Mouse (Mus musculus) forebrain, embryonic 15.5 days (tissue): ENCODE measurements at regions not wholly inside any gene's neighbourhood (a gene's known extent, or its start where the extent isn't known, plus 50 kb on each side); places are given as distances from the start of the nearest gene placed in this dataset.

Source experiments
- ATAC-seq: fragments of 200-750 bp; cut with Nextera tagmentation; replicated peaks from 2 replicates; pipeline ENCODE4 v1.8.0; 2017; ENCODE audit warnings: mild to moderate bottlenecking, moderate TSS enrichment, moderate library complexity
- H3K27ac ChIP-seq: fragments of 300-500 bp; sonication (generic); replicated peaks from 2 replicates; pipeline ENCODE4 v1.5.1; 2015; ENCODE audit warnings: mild to moderate bottlenecking, inconsistent platforms
- H3K27me3 ChIP-seq: fragments of 300-500 bp; sonication (generic); 2 replicates; pipeline ENCODE4 v1.6.1; 2015; ENCODE audit warnings: inconsistent platforms
- H3K36me3 ChIP-seq: fragments of 300-500 bp; sonication (generic); 2 replicates; pipeline ENCODE4 v1.6.1; 2015; ENCODE audit warnings: mild to moderate bottlenecking, inconsistent platforms
- H3K4me1 ChIP-seq: fragments of 300-500 bp; sonication (generic); 2 replicates; pipeline ENCODE4 v1.6.1; 2015; ENCODE audit warnings: inconsistent platforms
- H3K4me2 ChIP-seq: fragments of 300-500 bp; sonication (generic); replicated peaks from 2 replicates; pipeline ENCODE4 v1.6.1; 2015; ENCODE audit warnings: mild to moderate bottlenecking, inconsistent platforms
- H3K4me3 ChIP-seq: fragments of 300-500 bp; sonication (generic); 2 replicates; pipeline ENCODE4 v1.5.1; 2015; ENCODE audit warnings: mild to moderate bottlenecking, inconsistent platforms
- H3K9ac ChIP-seq: fragments of 300-500 bp; sonication (generic); replicated peaks from 2 replicates; pipeline ENCODE4 v1.6.1; 2015; ENCODE audit warnings: mild to moderate bottlenecking, inconsistent platforms
- H3K9me3 ChIP-seq: fragments of 300-500 bp; sonication (generic); 2 replicates; pipeline ENCODE4 v1.6.1; 2016; ENCODE audit warnings: inconsistent platforms
- WGBS: fragments of 180-500 bp; shearing (Covaris S2); methylation state at CpG from one replicate; pipeline ENCODE4 v1.1.7; 2015; ENCODE audit warnings: mixed read lengths; 5-methylcytosine and 5-hydroxymethylcytosine counted together

DNA sequence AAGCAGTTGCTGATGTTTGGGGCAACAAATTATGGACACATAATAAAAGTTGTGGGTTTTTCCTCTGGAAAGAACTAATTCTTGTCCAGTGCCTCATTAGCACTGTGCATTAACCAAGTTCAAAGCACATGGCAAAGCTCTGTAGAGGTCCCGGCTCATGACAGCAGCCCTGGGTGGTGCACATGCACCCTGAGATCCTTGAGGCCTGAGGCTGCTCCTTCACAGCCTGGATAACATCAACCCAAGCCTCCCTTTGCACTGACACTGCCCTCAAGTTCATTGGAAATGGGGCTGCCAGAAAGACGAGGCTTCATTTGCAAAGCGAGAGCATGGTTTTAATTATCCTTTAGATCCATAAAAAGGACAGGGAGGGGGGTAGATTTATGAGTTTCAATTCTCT lies 216.3 kb downstream of the Ets1 start:
- Histone ChIP-seq H3K9ac (no peak overlapping the region), H3K4me3 (no peak overlapping the region), H3K4me1 (no peaks in the 10 kb centered on the region), H3K27me3 (no peaks in the 10 kb centered on the region), H3K4me2 (no peak overlapping the region), H3K36me3 (no peaks in the 10 kb centered on the region), H3K9me3 (no peaks in the 10 kb centered on the region), H3K27ac (no peak overlapping the region)
- 68% methylated on average over 3 of the region's 3 CpGs for WGBS
- no peak for ATAC-seq

DNA sequence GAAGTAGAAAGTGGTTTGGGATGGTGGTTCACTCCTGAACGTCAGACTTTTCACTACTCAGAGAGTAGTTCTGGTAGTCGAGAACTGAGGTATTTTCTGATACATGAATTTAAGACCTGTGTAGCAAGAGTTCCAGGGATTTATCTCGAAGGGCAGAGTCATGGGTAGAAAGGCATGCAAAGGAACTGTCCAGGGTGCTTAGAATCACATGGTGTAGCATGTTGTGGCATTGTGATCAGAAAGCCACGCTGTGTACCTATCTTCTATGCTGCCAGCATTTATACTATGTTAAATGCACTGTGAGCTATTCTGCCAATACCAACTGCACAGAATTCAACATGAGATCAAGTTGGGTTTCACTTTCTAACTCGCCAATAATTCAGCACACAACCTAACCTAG lies 227.3 kb downstream of the Ets1 start:
- H3K27me3 ChIP-seq = no peaks in the 10 kb centered on the region
- no peak for ATAC-seq
- no peaks in the 10 kb centered on the region for H3K9me3 ChIP-seq
- no peaks in the 10 kb centered on the region for H3K36me3 ChIP-seq
- no peaks in the 10 kb centered on the region for H3K4me1 ChIP-seq
- H3K9ac ChIP-seq = no peak overlapping the region
- no peak overlapping the region for H3K27ac ChIP-seq
- no peak overlapping the region for H3K4me3 ChIP-seq
- 77% methylated on average over 5 of the region's 5 CpGs for WGBS
- no peak overlapping the region for H3K4me2 ChIP-seq

- 95% methylated on average over 8 of the region's 8 CpGs for WGBS
- Histone ChIP-seq H3K27ac (no peak overlapping the region), H3K4me2 (no peak overlapping the region), H3K36me3 (no peaks in the 10 kb centered on the region), H3K4me1 (no peaks in the 10 kb centered on the region), H3K9me3 (no peaks in the 10 kb centered on the region), H3K9ac (no peak overlapping the region), H3K4me3 (no peak overlapping the region), H3K27me3 (no peaks in the 10 kb centered on the region)
- no peak for ATAC-seq
Observed at GRCm38 (mm10) chr9:32868936-32869335, 232.9 kb downstream of the Ets1 start.

GRCm38 (mm10) chr9:32874306-32874875 lies 238.4 kb downstream of the Ets1 start:
- Histone ChIP-seq H3K4me3 (no peak overlapping the region), H3K4me1 (no peaks in the 10 kb centered on the region), H3K9ac (no peak overlapping the region), H3K27me3 (no peaks in the 10 kb centered on the region), H3K9me3 (no peaks in the 10 kb centered on the region), H3K27ac (no peak overlapping the region), H3K36me3 (no peaks in the 10 kb centered on the region), H3K4me2 (no peak overlapping the region)
- no peak for ATAC-seq
- WGBS = 78% methylated on average over 6 of the region's 6 CpGs

GRCm38 (mm10) chr9:32882819-32883587 lies 247.0 kb downstream of the Ets1 start:
- no peak overlapping the region for H3K4me3 ChIP-seq
- H3K27ac ChIP-seq = no peak overlapping the region
- no peaks in the 10 kb centered on the region for H3K36me3 ChIP-seq
- H3K9me3 ChIP-seq = no peaks in the 10 kb centered on the region
- H3K27me3 ChIP-seq = no peaks in the 10 kb centered on the region
- no peak for ATAC-seq
- H3K9ac ChIP-seq = no peak overlapping the region
- WGBS = 78% methylated on average over 7 of the region's 7 CpGs
- H3K4me1 ChIP-seq = peaks cover 5% of the 10 kb centered on the region; the same call in 1 of the 2 replicates
- H3K4me2 ChIP-seq = no peak overlapping the region

GRCm38 (mm10) chr9:32886008-32886650 lies 250.1 kb downstream of the Ets1 start:
- ATAC-seq = 0 out of 2 replicates have a peak, but pooled peaks have one; percentile 32
- Histone ChIP-seq H3K9ac (no peak overlapping the region), H3K36me3 (no peaks in the 10 kb centered on the region), H3K27ac (no peak overlapping the region), H3K4me1 (peaks cover 5% of the 10 kb centered on the region; the same call in 1 of the 2 replicates), H3K27me3 (no peaks in the 10 kb centered on the region), H3K9me3 (no peaks in the 10 kb centered on the region), H3K4me2 (no peak overlapping the region), H3K4me3 (no peak overlapping the region)
- 51% methylated on average over 6 of the region's 6 CpGs for WGBS

- H3K4me2 ChIP-seq = no peak overlapping the region
- no peaks in the 10 kb centered on the region for H3K27me3 ChIP-seq
- no peak overlapping the region for H3K4me3 ChIP-seq
- H3K9me3 ChIP-seq = no peaks in the 10 kb centered on the region
- no peak overlapping the region for H3K9ac ChIP-seq
- ATAC-seq = no peak
- WGBS = 71% methylated on average over 4 of the region's 4 CpGs
- H3K27ac ChIP-seq = no peak overlapping the region
- no peaks in the 10 kb centered on the region for H3K4me1 ChIP-seq
- H3K36me3 ChIP-seq = no peaks in the 10 kb centered on the region
Observed at GRCm38 (mm10) chr9:32899801-32900200, 263.8 kb downstream of the Ets1 start.

DNA sequence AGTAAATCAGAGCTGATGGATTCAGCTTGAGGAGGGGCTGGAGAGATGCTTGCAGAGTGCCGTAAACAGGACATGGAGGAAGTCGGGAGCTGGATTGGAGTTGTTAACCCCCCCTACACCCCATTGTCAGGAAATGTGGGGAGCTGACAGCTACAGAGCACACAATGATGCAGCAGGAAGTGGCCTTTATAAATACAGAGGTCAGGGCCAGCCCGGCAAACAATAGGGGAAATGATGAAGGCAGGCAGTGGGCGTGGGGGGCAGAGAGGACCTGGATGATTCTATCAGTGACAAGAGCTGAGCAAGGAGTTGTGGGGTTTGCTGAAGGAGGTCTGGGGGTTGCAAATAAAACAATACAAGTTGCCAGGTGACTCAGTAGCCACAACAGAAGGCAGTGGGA lies 265.3 kb downstream of the Ets1 start:
- 62% methylated on average over 4 of the region's 4 CpGs for WGBS
- ATAC-seq = no peak
- no peaks in the 10 kb centered on the region for H3K27me3 ChIP-seq
- no peak overlapping the region for H3K9ac ChIP-seq
- no peak overlapping the region for H3K4me2 ChIP-seq
- no peaks in the 10 kb centered on the region for H3K4me1 ChIP-seq
- H3K9me3 ChIP-seq = no peaks in the 10 kb centered on the region
- H3K27ac ChIP-seq = no peak overlapping the region
- no peaks in the 10 kb centered on the region for H3K36me3 ChIP-seq
- no peak overlapping the region for H3K4me3 ChIP-seq

DNA sequence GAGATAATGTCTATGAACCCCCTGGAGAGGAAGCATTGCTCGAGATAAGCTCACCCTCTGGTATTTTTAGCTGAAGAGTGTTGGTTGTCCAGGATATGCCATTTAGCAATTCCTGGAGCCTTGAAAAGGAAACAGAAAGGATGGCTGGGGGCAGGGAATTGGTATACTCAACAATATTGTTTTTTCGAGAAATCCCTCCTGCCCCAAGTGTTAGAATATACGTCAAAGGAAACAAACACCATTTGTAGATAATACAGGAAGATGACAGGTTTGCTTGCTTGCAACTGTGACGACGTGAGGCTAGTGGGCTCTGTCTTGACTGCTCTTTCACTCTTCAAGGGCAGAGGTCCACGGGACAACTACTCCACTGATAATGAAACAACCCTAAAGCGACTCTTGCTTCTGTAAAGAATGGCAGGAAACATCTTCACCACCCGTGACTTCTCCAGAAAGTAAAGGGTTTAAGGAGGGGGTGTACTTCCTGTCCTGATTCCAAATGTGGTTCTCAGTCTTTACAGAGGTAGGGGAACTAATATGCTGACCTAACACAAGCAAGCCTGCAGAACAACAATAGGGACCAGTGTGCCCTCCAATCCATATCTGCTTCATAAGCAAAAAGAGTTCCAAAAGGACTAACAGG lies 270.3 kb downstream of the Ets1 start:
- H3K27ac ChIP-seq = no peak overlapping the region
- ATAC-seq = no peak
- no peaks in the 10 kb centered on the region for H3K9me3 ChIP-seq
- no peaks in the 10 kb centered on the region for H3K36me3 ChIP-seq
- no peak overlapping the region for H3K4me2 ChIP-seq
- H3K9ac ChIP-seq = no peak overlapping the region
- no peak overlapping the region for H3K4me3 ChIP-seq
- no peaks in the 10 kb centered on the region for H3K4me1 ChIP-seq
- no peaks in the 10 kb centered on the region for H3K27me3 ChIP-seq
- 83% methylated on average over 8 of the region's 8 CpGs for WGBS

- H3K4me1 ChIP-seq = no peaks in the 10 kb centered on the region
- no peaks in the 10 kb centered on the region for H3K27me3 ChIP-seq
- no peak overlapping the region for H3K4me2 ChIP-seq
- no peak overlapping the region for H3K4me3 ChIP-seq
- H3K9ac ChIP-seq = no peak overlapping the region
- no peak overlapping the region for H3K27ac ChIP-seq
- ATAC-seq = no peak
- no peaks in the 10 kb centered on the region for H3K9me3 ChIP-seq
- H3K36me3 ChIP-seq = no peaks in the 10 kb centered on the region
- 92% methylated on average over 7 of the region's 7 CpGs for WGBS
Observed at GRCm38 (mm10) chr9:32910641-32911040, 274.6 kb downstream of the Ets1 start.

- no peak for ATAC-seq
- no peak overlapping the region for H3K27ac ChIP-seq
- H3K27me3 ChIP-seq = no peaks in the 10 kb centered on the region
- H3K4me1 ChIP-seq = no peaks in the 10 kb centered on the region
- no peak overlapping the region for H3K4me3 ChIP-seq
- no peaks in the 10 kb centered on the region for H3K36me3 ChIP-seq
- no peak overlapping the region for H3K9ac ChIP-seq
- H3K9me3 ChIP-seq = no peaks in the 10 kb centered on the region
- H3K4me2 ChIP-seq = no peak overlapping the region
- WGBS = 94% methylated on average over 3 of the region's 3 CpGs
Observed at GRCm38 (mm10) chr9:32915633-32916032, 279.6 kb downstream of the Ets1 start.

DNA sequence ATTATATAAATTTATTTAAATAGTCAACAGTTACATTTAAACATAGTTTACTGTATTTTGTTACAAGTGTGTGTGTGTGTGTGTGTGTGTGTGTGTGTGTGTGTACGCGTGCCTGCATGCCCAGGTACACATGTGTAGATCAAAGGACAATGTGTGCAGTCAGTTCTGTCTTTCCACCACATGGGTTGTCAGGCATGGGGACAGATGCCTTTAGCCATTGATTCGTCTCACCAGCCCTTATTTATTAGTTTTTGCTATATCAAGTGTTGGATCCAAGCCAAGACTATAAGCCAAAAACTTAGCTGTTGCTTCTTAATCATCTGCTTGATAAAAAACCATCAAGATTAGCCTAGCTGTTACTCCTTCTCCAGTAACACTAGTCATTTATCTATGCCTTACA lies 280.7 kb downstream of the Ets1 start:
- H3K9ac ChIP-seq = no peak overlapping the region
- H3K4me3 ChIP-seq = no peak overlapping the region
- no peaks in the 10 kb centered on the region for H3K36me3 ChIP-seq
- H3K4me1 ChIP-seq = no peaks in the 10 kb centered on the region
- H3K27ac ChIP-seq = no peak overlapping the region
- no peak for ATAC-seq
- H3K9me3 ChIP-seq = no peaks in the 10 kb centered on the region
- no peak overlapping the region for H3K4me2 ChIP-seq
- H3K27me3 ChIP-seq = no peaks in the 10 kb centered on the region
- WGBS = 79% methylated on average over 3 of the region's 3 CpGs
